Mouse (Mus musculus) kidney, embryonic 15.5 days (tissue): ENCODE measurements around the gene Dnajc14. TPM values are rescaled to one million over a fixed set of nuclear protein-coding genes. Genes with fewer than 3 reads are reported as not detected.
"Not testable (repeated sequence)": the region's sequence is repeated elsewhere in the genome, so short reads cannot be mapped to it uniquely, and the experiment has no call there.

Experiments
- ATAC-seq: fragments of 200-750 bp; cut with Nextera tagmentation; replicated peaks from 2 replicates; pipeline ENCODE4 v1.8.0; 2017; ENCODE audit warnings: moderate TSS enrichment; ENCODE audit not compliant: low FRiP score
- H3K27ac ChIP-seq: fragments of 300-500 bp; sonication (generic); 2 replicates; pipeline ENCODE4 v1.5.1; 2015; ENCODE audit warnings: mild to moderate bottlenecking, inconsistent platforms
- H3K27me3 ChIP-seq: fragments of 300-500 bp; sonication (generic); 2 replicates; pipeline ENCODE4 v1.6.1; 2015; ENCODE audit warnings: inconsistent platforms
- H3K36me3 ChIP-seq: fragments of 300-500 bp; sonication (generic); 2 replicates; pipeline ENCODE4 v1.6.1; 2015; ENCODE audit warnings: inconsistent platforms
- H3K4me1 ChIP-seq: fragments of 300-500 bp; sonication (generic); 2 replicates; pipeline ENCODE4 v1.6.1; 2015; ENCODE audit warnings: inconsistent platforms
- H3K4me2 ChIP-seq: fragments of 300-500 bp; sonication (generic); 2 replicates; pipeline ENCODE4 v1.6.1; 2015; ENCODE audit warnings: moderate library complexity, mild to moderate bottlenecking, inconsistent platforms
- H3K4me3 ChIP-seq: fragments of 300-500 bp; sonication (generic); replicated peaks from 2 replicates; pipeline ENCODE4 v1.5.1; 2015; ENCODE audit warnings: mild to moderate bottlenecking, inconsistent platforms
- H3K9ac ChIP-seq: fragments of 300-500 bp; sonication (generic); 2 replicates; pipeline ENCODE4 v1.6.1; 2015; ENCODE audit warnings: mild to moderate bottlenecking, inconsistent platforms
- H3K9me3 ChIP-seq: fragments of 300-500 bp; sonication (generic); replicated peaks from 2 replicates; pipeline ENCODE4 v1.6.1; 2016; ENCODE audit warnings: inconsistent platforms
- WGBS: fragments of 180-500 bp; shearing (Covaris S2); methylation state at CpG from one replicate; pipeline ENCODE4 v1.1.7; 2015; ENCODE audit warnings: mixed read lengths; 5-methylcytosine and 5-hydroxymethylcytosine counted together
- polyA plus RNA-seq: library from polyadenylated mRNA; unstranded; fragments of >200 nt; fragmentation: Nextera tagmentation; extraction: Ambion mirVana; gene quantifications from 2 replicates; pipeline ENCODE4 v1.2.1, GENCODE M21; 2015

Dnajc14 gene
- polyA plus RNA-seq, 1 experiment from 2014 or later = 56.0 TPM

DNA sequence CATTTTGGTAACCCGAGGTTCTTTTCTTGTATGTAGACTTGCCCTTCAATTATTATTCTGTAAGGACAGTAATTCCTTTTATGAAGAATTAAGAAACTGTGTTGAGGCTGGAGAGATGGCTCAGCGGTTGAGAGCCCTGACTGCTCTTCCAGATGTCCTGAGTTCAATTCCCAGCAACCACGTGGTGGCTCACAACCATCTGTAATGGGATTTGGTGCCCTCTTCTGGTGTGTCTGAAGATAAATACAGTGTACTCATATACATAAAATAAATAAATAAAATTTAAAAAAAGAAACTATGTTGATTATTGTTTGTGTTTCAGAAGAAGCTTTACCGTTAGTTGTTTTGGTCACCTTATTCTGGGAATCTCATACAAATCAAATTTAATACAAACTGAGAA lies 19.2 kb downstream of the Dnajc14 start:
- ATAC-seq, H3K27me3 ChIP-seq, H3K9ac ChIP-seq, H3K9me3 ChIP-seq, H3K27ac ChIP-seq: not testable (repeated sequence)
- peaks cover 21% of the 10 kb centered on the region for H3K4me1 ChIP-seq
- peak overlapping the region; percentile 75 for H3K4me2 ChIP-seq
- H3K36me3 ChIP-seq = peaks cover 45% of the 10 kb centered on the region
- peak overlapping the region; percentile 93 for H3K4me3 ChIP-seq
- WGBS = 80% methylated on average over 4 of the region's 4 CpGs

DNA sequence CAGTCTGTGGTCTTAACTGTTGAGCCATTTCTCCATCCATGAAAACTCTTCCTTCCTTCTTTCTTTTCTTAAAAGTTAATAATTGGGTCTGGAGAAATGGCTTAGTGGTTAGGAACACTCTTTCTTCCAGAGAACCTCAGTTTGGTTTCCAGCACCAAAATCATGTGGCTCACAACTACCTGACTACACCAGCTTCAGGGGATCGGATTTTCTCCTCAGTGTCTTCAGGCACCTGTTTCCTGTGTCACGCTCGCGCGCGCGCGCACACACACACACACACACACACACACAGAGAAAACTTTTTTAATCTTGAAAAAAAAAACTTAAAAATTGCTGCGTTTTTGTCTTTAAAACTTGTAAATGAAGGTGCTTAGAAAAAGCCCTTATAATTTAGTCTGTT lies 20.0 kb downstream of the Dnajc14 start:
- Histone ChIP-seq H3K27ac (no peak overlapping the region), H3K4me3 (no peak overlapping the region), H3K4me1 (peaks cover 21% of the 10 kb centered on the region), H3K27me3 (no peaks in the 10 kb centered on the region), H3K36me3 (peaks cover 42% of the 10 kb centered on the region), H3K9me3 (no peaks in the 10 kb centered on the region), H3K9ac (no peak overlapping the region), H3K4me2 (no peak overlapping the region)
- ATAC-seq = no peak
- 96% methylated on average over 9 of the region's 9 CpGs for WGBS

DNA sequence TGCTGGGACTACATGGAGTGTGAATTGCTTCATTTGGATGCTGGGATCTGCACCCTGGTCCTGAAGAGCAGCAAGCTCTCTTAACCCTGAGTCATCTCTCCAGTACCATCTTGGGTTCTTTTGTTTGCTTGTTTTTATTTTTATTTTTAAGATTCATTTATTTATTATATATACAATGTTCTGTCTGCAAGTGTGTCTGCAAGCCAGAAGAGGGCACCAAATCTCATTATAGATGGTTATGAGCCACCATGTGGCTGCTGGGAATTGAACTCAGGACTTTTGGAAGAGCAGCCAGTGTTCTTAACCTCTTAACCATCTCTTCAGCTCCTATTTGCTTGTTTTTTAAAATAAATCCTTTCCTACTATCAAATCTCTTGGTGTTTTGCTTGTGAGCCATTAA lies 33.5 kb downstream of the Dnajc14 start:
- Histone ChIP-seq H3K9me3 (no peaks in the 10 kb centered on the region), H3K9ac (no peak overlapping the region), H3K36me3 (peaks cover 92% of the 10 kb centered on the region), H3K27me3 (no peaks in the 10 kb centered on the region), H3K27ac (no peak overlapping the region), H3K4me1 (no peaks in the 10 kb centered on the region), H3K4me3 (no peak overlapping the region), H3K4me2 (no peak overlapping the region)
- no peak for ATAC-seq

DNA sequence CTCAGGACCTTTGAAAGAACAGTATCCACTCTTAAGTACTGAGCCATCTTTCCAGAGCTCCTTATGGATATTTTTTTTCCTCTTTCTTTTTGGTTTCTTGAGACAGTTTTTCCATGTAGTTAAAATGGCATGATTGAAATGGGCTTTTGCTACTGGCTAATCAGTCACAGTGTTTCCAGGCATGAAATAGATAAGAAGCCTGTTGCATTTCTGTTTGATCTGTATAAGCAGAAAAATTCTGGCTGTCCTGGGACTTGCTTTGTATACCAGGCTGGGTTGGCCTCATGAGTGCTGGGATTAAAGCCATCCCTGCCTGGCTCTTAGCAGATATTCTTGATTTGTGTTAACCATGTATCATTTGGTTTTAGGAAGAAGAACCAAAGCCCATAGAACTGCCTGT lies 35.6 kb downstream of the Dnajc14 start:
- no peak overlapping the region for H3K4me3 ChIP-seq
- ATAC-seq = no peak
- H3K27ac ChIP-seq = no peak overlapping the region
- H3K36me3 ChIP-seq = peaks cover 86% of the 10 kb centered on the region
- no peaks in the 10 kb centered on the region for H3K9me3 ChIP-seq
- H3K4me1 ChIP-seq = no peaks in the 10 kb centered on the region
- no peaks in the 10 kb centered on the region for H3K27me3 ChIP-seq
- H3K4me2 ChIP-seq = no peak overlapping the region
- no peak overlapping the region for H3K9ac ChIP-seq

DNA sequence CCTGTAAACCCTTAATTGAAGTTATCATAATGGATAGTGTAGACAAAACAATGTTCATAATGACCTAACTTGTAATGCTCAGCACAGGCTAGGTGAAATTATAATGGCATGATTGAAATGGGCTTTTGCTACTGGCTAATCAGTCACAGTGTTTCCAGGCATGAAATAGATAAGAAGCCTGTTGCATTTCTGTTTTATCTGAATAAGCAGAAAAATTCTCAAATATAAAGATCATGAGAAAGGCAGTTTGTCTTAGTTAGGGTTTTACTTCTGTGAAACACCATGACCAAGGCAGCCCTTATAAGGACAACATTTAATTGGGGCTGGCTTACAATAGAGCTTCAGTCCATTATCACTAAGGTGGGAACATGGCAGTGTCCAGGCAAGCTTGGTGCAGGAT lies 36.8 kb downstream of the Dnajc14 start:
- no peak for ATAC-seq
- no peaks in the 10 kb centered on the region for H3K27me3 ChIP-seq
- no peak overlapping the region for H3K27ac ChIP-seq
- peaks cover 7% of the 10 kb centered on the region; the same call in 1 of the 2 replicates for H3K4me1 ChIP-seq
- no peaks in the 10 kb centered on the region for H3K9me3 ChIP-seq
- no peak overlapping the region for H3K4me2 ChIP-seq
- no peak overlapping the region for H3K4me3 ChIP-seq
- no peak overlapping the region for H3K9ac ChIP-seq
- peaks cover 84% of the 10 kb centered on the region for H3K36me3 ChIP-seq

DNA sequence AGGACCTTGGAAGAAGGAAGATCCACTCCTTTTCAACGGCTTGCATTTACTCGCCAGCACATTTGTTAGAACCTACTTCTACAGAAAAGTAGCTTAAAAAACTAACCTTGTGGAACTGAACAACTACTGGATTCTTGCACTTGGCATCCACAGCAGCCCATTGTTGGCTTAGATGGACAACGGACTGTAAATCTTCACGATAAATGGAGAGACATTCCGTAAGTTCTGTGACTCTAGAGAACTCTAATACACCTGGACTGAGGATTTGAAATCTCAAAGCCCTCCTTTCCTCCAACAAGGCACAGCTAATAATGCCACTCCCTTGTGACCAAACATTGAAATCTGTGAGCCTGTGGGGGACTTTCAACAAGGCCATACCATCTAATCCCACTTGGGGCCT lies 39.4 kb downstream of the Dnajc14 start:
- 93% methylated on average over 5 of the region's 5 CpGs for WGBS
- Histone ChIP-seq H3K27me3 (no peaks in the 10 kb centered on the region), H3K9me3 (no peaks in the 10 kb centered on the region), H3K4me1 (peaks cover 10% of the 10 kb centered on the region; the same call in 1 of the 2 replicates), H3K4me2 (no peak overlapping the region), H3K27ac (no peak overlapping the region), H3K9ac (no peak overlapping the region), H3K4me3 (no peak overlapping the region), H3K36me3 (peaks cover 80% of the 10 kb centered on the region)
- ATAC-seq = no peak

DNA sequence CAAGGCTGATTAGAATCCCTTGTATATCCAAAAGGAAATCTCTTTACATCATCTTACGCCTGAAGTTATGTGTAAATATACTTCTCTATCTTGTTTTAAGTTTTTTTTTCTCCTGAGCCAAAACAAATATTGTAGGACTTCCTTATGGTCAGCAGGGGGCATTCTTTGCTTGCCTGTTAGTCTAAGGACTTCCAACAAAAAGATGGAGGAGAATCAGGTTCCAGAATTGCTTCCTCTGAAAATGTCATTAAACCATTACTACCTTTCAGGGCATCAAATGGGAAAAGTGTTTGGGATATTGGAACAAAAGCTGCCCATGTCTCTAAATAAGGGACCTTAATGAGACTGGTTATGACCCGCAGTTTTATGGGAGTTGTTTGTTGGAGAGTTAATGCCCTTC lies 41.7 kb downstream of the Dnajc14 start:
- Histone ChIP-seq H3K4me1 (peaks cover 10% of the 10 kb centered on the region; the same call in 1 of the 2 replicates), H3K4me2 (no peak overlapping the region), H3K27me3 (no peaks in the 10 kb centered on the region), H3K4me3 (no peak overlapping the region), H3K9me3 (no peaks in the 10 kb centered on the region), H3K27ac (0 out of 2 replicates have a peak overlapping the region, but pooled peaks have one; percentile 34), H3K36me3 (peaks cover 78% of the 10 kb centered on the region), H3K9ac (no peak overlapping the region)
- no peak for ATAC-seq
- 28% methylated on average over 2 of the region's 2 CpGs for WGBS

DNA sequence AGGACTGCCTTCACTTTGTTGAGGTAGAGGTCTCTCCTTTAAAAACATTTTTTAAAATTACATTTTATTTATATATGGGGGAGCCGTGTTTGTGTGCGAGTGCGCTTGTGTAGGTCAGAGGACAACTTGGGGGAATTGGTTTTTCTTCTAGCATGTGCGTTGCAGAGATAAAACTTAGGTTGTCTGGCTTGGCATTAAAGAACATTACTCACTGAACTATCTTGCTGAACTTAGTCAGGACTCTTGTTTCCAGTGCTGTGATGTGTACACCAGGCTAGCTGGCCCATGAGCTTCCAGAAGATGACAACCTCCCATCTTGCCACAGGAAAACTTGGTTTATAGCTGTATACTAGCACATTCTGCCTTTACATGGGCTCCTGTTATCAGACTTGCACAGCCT lies 42.8 kb downstream of the Dnajc14 start:
- 90% methylated on average over 4 of the region's 4 CpGs for WGBS

DNA sequence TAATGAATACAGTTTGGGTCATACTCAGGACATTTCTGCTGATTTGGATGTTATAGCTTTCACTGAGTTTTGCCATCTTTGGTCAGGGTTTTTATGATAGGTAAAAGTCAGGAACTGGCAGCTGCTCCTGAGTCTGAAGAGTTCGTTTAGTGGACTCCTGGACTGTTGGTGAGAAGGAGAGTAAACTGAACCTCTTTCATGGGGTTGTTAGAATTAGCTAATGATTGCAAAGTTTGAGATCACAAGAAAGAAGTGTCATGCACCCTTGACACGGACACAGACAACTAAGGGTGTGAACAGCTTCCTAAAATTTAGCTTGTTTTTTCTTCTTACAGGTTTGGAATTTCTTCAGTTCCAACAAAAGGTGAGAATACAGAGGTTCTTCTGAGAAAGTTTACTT lies 44.6 kb downstream of the Dnajc14 start:
- Histone ChIP-seq H3K4me1 (peaks cover 10% of the 10 kb centered on the region; the same call in 1 of the 2 replicates), H3K36me3 (peaks cover 70% of the 10 kb centered on the region), H3K27ac (no peak overlapping the region), H3K4me3 (no peak overlapping the region), H3K27me3 (no peaks in the 10 kb centered on the region), H3K9ac (no peak overlapping the region), H3K4me2 (no peak overlapping the region), H3K9me3 (no peaks in the 10 kb centered on the region)
- WGBS = 20% methylated on average over 2 of the region's 2 CpGs
- ATAC-seq = no peak

More for the DNA sequence above, 42.8 kb downstream of the Dnajc14 start:
- Histone ChIP-seq H3K9ac (no peak overlapping the region), H3K4me1 (peaks cover 10% of the 10 kb centered on the region; the same call in 1 of the 2 replicates), H3K4me2 (no peak overlapping the region), H3K9me3 (no peaks in the 10 kb centered on the region), H3K27me3 (no peaks in the 10 kb centered on the region), H3K36me3 (peaks cover 75% of the 10 kb centered on the region), H3K27ac (no peak overlapping the region), H3K4me3 (no peak overlapping the region)
- no peak for ATAC-seq

DNA sequence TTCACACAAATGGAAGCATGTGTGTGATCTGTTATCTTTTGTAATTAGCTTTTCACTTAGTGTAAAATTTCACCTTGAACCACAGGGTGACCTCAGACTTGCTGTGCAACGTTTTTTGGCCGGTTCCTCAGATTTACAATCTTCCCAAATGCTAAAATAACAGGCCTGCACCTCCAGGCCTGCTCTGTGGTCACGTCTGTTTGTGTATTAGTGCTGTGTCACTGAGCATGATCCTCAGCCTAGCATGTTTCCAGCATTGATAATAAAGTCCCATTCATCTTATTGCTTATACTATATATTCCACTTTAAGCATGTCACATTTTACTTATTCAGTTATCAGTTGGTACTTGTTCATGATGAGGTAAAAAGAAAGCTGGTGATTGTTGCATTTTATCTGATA lies 46.5 kb downstream of the Dnajc14 start:
- H3K27ac ChIP-seq = no peak overlapping the region
- no peak overlapping the region for H3K4me3 ChIP-seq
- 46% methylated on average over 3 of the region's 3 CpGs for WGBS
- H3K4me2 ChIP-seq = no peak overlapping the region
- no peak overlapping the region for H3K9ac ChIP-seq
- no peaks in the 10 kb centered on the region for H3K9me3 ChIP-seq
- no peaks in the 10 kb centered on the region for H3K27me3 ChIP-seq
- peaks cover 3% of the 10 kb centered on the region; the same call in 1 of the 2 replicates for H3K4me1 ChIP-seq
- no peak for ATAC-seq
- H3K36me3 ChIP-seq = peaks cover 64% of the 10 kb centered on the region

DNA sequence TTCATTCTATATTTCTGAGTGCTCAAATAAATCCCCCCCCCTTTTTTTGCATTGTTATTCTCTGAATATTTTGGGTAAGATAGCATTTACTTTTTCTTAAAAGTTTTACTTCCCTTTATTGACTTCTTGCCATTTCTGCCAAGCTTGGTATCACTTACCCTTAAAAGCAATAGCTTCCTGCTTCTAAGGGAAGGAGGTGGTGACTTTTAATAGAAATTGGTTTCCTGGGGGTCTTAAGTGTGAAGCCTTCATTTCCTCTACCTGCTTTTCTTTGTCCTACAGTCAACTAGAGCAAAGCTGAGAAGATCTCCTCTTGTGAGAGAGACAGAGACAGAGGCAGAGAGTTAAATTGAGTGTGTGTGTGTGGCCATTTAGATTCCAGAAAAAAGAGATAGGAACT lies 57.3 kb downstream of the Dnajc14 start:
- Histone ChIP-seq H3K4me2 (no peak overlapping the region), H3K4me1 (no peaks in the 10 kb centered on the region), H3K9ac (no peak overlapping the region), H3K27me3 (no peaks in the 10 kb centered on the region), H3K27ac (no peak overlapping the region), H3K9me3 (no peaks in the 10 kb centered on the region), H3K36me3 (peaks cover 64% of the 10 kb centered on the region), H3K4me3 (no peak overlapping the region)
- no peak for ATAC-seq

DNA sequence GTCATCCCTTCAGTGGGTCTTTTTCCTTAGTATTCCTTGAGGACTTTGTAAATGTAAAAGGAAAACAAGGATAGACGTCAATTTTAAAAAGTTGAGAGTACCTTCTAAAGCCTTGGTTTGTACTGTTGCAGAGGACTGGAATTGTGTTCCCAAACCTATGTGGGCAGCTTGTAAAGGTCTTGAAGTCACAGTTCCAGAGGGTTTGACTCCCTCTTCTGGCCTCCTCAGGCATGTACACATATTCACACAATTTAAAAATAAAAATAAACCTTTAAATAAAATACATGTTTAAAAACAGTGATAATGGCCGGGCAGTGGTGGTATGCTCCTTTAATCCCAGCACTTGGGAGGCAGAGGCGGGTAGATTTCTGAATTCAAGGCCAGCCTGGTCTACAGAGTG lies 62.2 kb downstream of the Dnajc14 start:
- H3K36me3 ChIP-seq = peaks cover 66% of the 10 kb centered on the region
- WGBS = 89% methylated on average over 3 of the region's 3 CpGs

DNA sequence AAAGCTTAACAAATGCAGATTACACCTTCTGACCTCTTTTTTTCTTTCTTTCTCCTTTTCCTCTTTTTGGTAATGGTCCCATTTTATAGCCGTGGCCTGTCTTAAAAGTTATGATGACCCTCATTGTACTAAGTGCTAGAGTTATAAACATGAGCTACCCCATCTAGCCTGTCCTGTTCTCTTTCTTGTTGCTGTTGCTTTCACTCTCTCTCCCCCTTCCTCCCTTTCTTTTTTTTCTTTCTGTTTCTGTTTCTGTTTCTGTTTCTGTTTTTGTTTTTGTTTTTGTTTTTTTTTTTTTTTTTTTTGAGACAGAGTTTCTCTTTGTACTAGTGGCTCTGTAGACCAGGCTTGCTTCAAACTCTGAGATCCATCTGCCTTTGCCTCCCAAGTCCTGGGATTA lies 62.7 kb downstream of the Dnajc14 start:
- no peak overlapping the region for H3K27ac ChIP-seq
- H3K36me3 ChIP-seq = peaks cover 68% of the 10 kb centered on the region
- no peak overlapping the region for H3K4me3 ChIP-seq
- no peak overlapping the region for H3K9ac ChIP-seq
- no peaks in the 10 kb centered on the region for H3K27me3 ChIP-seq
- no peaks in the 10 kb centered on the region for H3K4me1 ChIP-seq
- no peaks in the 10 kb centered on the region for H3K9me3 ChIP-seq
- H3K4me2 ChIP-seq = no peak overlapping the region
- no peak for ATAC-seq
- WGBS = 91% methylated on average over 1 of the region's 1 CpGs

More for the DNA sequence above, 62.2 kb downstream of the Dnajc14 start:
- no peaks in the 10 kb centered on the region for H3K9me3 ChIP-seq
- H3K4me1 ChIP-seq = no peaks in the 10 kb centered on the region
- no peak for ATAC-seq
- H3K27ac ChIP-seq = no peak overlapping the region
- H3K4me3 ChIP-seq = no peak overlapping the region
- no peak overlapping the region for H3K9ac ChIP-seq
- H3K4me2 ChIP-seq = no peak overlapping the region
- H3K27me3 ChIP-seq = no peaks in the 10 kb centered on the region
